Mouse (Mus musculus) limb, embryonic 12.5 days (tissue): ENCODE data around the gene Pnldc1. TPM values are rescaled to one million over a fixed set of nuclear protein-coding genes. Genes with fewer than 3 reads are reported as not detected.
"Not testable (repeated sequence)": the region's sequence is repeated elsewhere in the genome, so short reads cannot be mapped to it uniquely, and the experiment has no call there.

Experiments
- ATAC-seq: fragments of 200-750 bp; cut with Nextera tagmentation; 2 replicates; pipeline ENCODE4 v1.8.0; 2017; ENCODE audit warnings: low read depth, moderate TSS enrichment; ENCODE audit not compliant: insufficient number of reproducible peaks, insufficient read depth, low FRiP score, low TSS enrichment
- H3K27ac ChIP-seq: fragments of 300-500 bp; sonication (generic); 2 replicates; pipeline ENCODE4 v1.5.1; 2016; ENCODE audit warnings: mild to moderate bottlenecking, moderate library complexity
- H3K27me3 ChIP-seq: fragments of 300-500 bp; sonication (generic); 2 replicates; pipeline ENCODE4 v1.6.1; 2016; ENCODE audit warnings: mild to moderate bottlenecking, moderate library complexity
- H3K36me3 ChIP-seq: fragments of 300-500 bp; sonication (generic); 2 replicates; pipeline ENCODE4 v1.6.1; 2016; ENCODE audit warnings: mild to moderate bottlenecking, moderate library complexity
- H3K4me1 ChIP-seq: fragments of 300-500 bp; sonication (generic); replicated peaks from 2 replicates; pipeline ENCODE4 v1.6.1; 2016
- H3K4me2 ChIP-seq: fragments of 300-500 bp; sonication (generic); 2 replicates; pipeline ENCODE4 v1.6.1; 2016; ENCODE audit warnings: mild to moderate bottlenecking, moderate library complexity
- H3K4me3 ChIP-seq: fragments of 300-500 bp; sonication (generic); replicated peaks from 2 replicates; pipeline ENCODE4 v1.5.1; 2016; ENCODE audit warnings: mild to moderate bottlenecking
- H3K9ac ChIP-seq: fragments of 300-500 bp; sonication (generic); replicated peaks from 2 replicates; pipeline ENCODE4 v1.6.1; 2016; ENCODE audit warnings: mild to moderate bottlenecking, moderate library complexity
- H3K9me3 ChIP-seq: fragments of 300-500 bp; sonication (generic); 2 replicates; pipeline ENCODE4 v1.6.1; 2016; ENCODE audit warnings: mild to moderate bottlenecking, moderate library complexity
- WGBS: fragments of 180-500 bp; shearing (Covaris S2); methylation state at CpG from one replicate; pipeline ENCODE4 v1.1.7; 2016; 5-methylcytosine and 5-hydroxymethylcytosine counted together
- polyA plus RNA-seq: library from polyadenylated mRNA; unstranded; fragments of >200 nt; fragmentation: Nextera tagmentation; extraction: Ambion mirVana; gene quantifications from 2 replicates; pipeline ENCODE4 v1.2.1, GENCODE M21; 2016

Pnldc1 gene
- polyA plus RNA-seq, 1 experiment from 2014 or later: 2.9 TPM

DNA sequence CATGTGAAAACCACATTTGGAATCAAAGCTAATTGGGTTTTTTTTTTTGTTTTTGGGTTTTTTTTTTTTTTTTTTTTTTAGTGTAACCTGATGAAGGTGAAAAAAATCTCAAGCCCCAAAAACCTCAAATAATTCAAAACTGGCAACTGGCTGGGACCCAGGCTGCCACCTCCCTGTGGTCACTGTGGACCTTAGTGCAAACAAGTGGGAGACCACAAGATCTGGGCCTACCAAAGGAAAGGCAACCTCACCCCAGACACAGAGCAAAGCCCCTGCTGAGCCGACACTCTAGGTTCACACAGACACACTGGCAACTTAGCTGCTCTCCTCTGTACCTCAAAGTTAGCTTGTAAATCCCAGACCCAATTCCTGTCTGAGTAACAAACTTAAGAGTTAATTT is 5.7 kb downstream of the Pnldc1 start:
- Histone ChIP-seq H3K9me3 (no peaks in the 10 kb centered on the region), H3K27ac (peak overlapping the region; percentile 73), H3K4me2 (no peak overlapping the region), H3K4me3 (no peak overlapping the region), H3K27me3 (no peaks in the 10 kb centered on the region), H3K9ac (no peak overlapping the region), H3K36me3 (peaks cover 44% of the 10 kb centered on the region; the same call in 1 of the 2 replicates), H3K4me1 (peaks cover 9% of the 10 kb centered on the region)
- WGBS: 58% methylated on average over 1 of the region's 1 CpGs
- no peak for ATAC-seq

- peak overlapping the region; percentile 81 for H3K27ac ChIP-seq
- H3K4me2 ChIP-seq: no peak overlapping the region
- no peak overlapping the region for H3K4me3 ChIP-seq
- peak; percentile 47; the same call in 1 of the 2 replicates for ATAC-seq
- WGBS: 44% methylated on average over 11 of the region's 12 CpGs
- H3K9me3 ChIP-seq: no peaks in the 10 kb centered on the region
- no peak overlapping the region for H3K9ac ChIP-seq
- H3K4me1 ChIP-seq: peaks cover 9% of the 10 kb centered on the region
- H3K27me3 ChIP-seq: no peaks in the 10 kb centered on the region
- peaks cover 47% of the 10 kb centered on the region; the same call in 1 of the 2 replicates for H3K36me3 ChIP-seq
These were observed 6.4 kb downstream of the Pnldc1 start for GRCm38 (mm10) chr17:12903372-12904333.

GRCm38 (mm10) chr17:12902291-12902690 is 7.7 kb downstream of the Pnldc1 start:
- Histone ChIP-seq H3K4me1 (peaks cover 9% of the 10 kb centered on the region), H3K4me2 (no peak overlapping the region), H3K4me3 (no peak overlapping the region), H3K36me3 (peaks cover 47% of the 10 kb centered on the region; the same call in 1 of the 2 replicates), H3K9me3 (no peaks in the 10 kb centered on the region), H3K27ac (no peak overlapping the region), H3K9ac (no peak overlapping the region), H3K27me3 (no peaks in the 10 kb centered on the region)
- no peak for ATAC-seq
- 97% methylated on average over 6 of the region's 6 CpGs for WGBS

GRCm38 (mm10) chr17:12898607-12899006 is 11.4 kb downstream of the Pnldc1 start:
- ATAC-seq, H3K27ac ChIP-seq, H3K27me3 ChIP-seq, H3K9ac ChIP-seq, H3K4me3 ChIP-seq, H3K4me2 ChIP-seq, H3K4me1 ChIP-seq, H3K9me3 ChIP-seq: not testable (repeated sequence)
- 38% methylated on average over 2 of the region's 2 CpGs for WGBS
- peaks cover 41% of the 10 kb centered on the region; the same call in 1 of the 2 replicates for H3K36me3 ChIP-seq

GRCm38 (mm10) chr17:12897674-12898073 is 12.4 kb downstream of the Pnldc1 start:
- Histone ChIP-seq H3K27ac (no peak overlapping the region), H3K4me2 (no peak overlapping the region), H3K4me1 (no peaks in the 10 kb centered on the region), H3K9me3 (no peaks in the 10 kb centered on the region), H3K9ac (no peak overlapping the region), H3K4me3 (no peak overlapping the region), H3K36me3 (peaks cover 36% of the 10 kb centered on the region; the same call in 1 of the 2 replicates), H3K27me3 (no peaks in the 10 kb centered on the region)
- 86% methylated on average over 5 of the region's 5 CpGs for WGBS
- ATAC-seq: no peak

DNA sequence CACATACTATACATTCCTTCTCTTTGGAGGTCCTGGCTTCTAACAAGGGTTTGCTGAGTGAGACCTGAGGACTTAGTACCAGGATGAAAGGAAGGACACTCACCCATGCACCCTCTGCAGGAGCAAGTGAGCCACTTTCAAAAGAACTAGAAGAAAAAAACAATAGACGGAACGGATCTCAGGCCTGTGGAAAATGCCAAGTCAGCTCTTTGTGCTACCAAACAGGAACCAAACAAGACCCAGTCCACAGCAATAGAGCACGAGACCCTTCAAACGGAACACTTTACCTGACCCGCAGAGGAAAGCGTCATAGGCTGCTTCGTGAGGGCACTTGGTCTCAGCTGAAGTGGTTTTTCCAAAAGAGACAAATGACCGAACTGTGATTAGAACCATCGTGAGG is 18.0 kb downstream of the Pnldc1 start:
- H3K9ac ChIP-seq: no peak overlapping the region
- no peaks in the 10 kb centered on the region for H3K9me3 ChIP-seq
- H3K4me2 ChIP-seq: no peak overlapping the region
- H3K4me1 ChIP-seq: no peaks in the 10 kb centered on the region
- 94% methylated on average over 9 of the region's 9 CpGs for WGBS
- no peak overlapping the region for H3K27ac ChIP-seq
- no peak overlapping the region for H3K4me3 ChIP-seq
- H3K27me3 ChIP-seq: no peaks in the 10 kb centered on the region
- peaks cover 32% of the 10 kb centered on the region; the same call in 1 of the 2 replicates for H3K36me3 ChIP-seq
- no peak for ATAC-seq

DNA sequence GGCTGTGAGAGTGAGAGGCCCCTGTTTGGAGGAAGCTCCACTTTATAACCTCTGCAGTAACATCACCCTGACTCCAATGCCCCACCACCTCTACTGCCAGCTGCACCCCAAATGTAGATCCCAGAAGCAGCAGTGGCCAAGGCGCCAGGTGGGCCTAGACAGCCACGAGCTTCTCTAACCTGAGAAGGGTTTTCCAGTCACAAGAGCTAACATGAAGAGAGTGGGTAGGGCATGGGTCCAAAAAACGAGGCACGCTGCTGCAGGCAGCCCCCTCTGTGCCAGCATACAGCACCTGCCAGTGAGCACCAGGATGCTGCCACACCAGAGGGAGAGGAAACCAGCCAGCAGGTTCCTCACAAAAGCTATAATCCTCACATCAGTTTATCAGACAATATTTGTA is 19.0 kb downstream of the Pnldc1 start:
- Histone ChIP-seq H3K4me2 (no peak overlapping the region), H3K27ac (no peak overlapping the region), H3K27me3 (no peaks in the 10 kb centered on the region), H3K4me1 (no peaks in the 10 kb centered on the region), H3K9me3 (no peaks in the 10 kb centered on the region), H3K36me3 (peaks cover 32% of the 10 kb centered on the region; the same call in 1 of the 2 replicates), H3K4me3 (no peak overlapping the region), H3K9ac (no peak overlapping the region)
- WGBS: 89% methylated on average over 4 of the region's 4 CpGs
- ATAC-seq: no peak

DNA sequence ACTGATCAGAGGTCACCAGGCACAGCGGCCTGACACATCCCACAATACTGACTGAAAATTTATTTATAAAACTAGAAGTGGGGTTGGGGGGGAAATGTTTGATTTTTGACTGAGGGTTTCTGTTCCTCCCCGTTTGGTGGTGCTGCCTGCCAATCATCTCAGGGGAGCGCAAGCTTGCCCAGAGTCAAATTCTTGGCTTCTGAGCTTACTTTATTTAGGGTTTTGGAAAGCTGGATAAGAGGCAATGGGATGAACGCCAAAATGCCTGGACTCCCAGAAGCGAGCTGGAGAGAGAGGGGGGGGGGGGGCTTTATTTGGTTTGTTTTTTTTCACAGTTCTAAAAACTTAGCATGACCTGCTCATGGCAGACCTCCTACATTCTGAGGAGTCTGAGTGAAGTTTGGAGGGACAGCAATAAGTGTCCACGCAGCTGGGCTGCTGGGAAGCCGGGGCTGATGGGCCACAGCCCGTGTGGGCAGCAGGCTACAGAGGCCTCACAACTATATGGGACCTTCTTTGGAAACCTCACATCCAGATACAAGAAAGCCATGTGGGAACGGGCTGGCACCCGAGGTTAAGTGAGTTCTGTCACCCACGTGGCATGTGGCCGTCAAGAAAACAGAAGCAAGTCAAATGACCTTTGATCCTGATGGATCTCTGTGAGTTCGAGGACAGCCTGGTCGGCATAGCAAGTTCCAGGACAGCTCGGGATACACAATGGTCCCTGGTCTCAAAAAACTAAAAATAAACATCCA is 22.8 kb downstream of the Pnldc1 start:
- Histone ChIP-seq H3K27ac (no peak overlapping the region), H3K9ac (no peak overlapping the region), H3K36me3 (peaks cover 20% of the 10 kb centered on the region; the same call in 1 of the 2 replicates), H3K9me3 (no peaks in the 10 kb centered on the region), H3K27me3 (no peaks in the 10 kb centered on the region), H3K4me2 (no peak overlapping the region), H3K4me1 (no peaks in the 10 kb centered on the region), H3K4me3 (no peak overlapping the region)
- no peak for ATAC-seq
- WGBS: 73% methylated on average over 15 of the region's 15 CpGs

DNA sequence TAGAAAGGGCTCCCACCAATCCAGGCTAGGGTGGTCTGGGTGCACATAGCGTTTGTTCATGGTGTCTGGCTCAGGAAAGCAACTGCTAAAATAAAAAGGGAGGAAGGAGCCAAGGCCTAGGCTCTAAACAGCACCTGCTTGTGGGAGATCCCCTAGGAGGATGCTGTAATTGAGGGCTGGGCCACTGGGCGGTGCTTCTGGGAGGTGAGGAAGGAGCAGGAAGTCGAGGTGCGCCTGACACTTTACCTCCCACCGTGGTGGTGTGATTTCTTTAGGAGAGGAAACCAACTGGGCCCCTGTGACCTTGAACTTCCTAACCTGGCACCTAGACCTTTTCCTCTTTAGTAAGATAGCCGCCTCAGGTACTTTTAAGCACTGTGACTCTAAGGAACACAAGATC is 23.4 kb downstream of the Pnldc1 start:
- no peak overlapping the region for H3K27ac ChIP-seq
- no peak overlapping the region for H3K9ac ChIP-seq
- 26% methylated on average over 6 of the region's 6 CpGs for WGBS
- no peaks in the 10 kb centered on the region for H3K9me3 ChIP-seq
- ATAC-seq: no peak
- no peak overlapping the region for H3K4me3 ChIP-seq
- H3K27me3 ChIP-seq: no peaks in the 10 kb centered on the region
- no peak overlapping the region for H3K4me2 ChIP-seq
- H3K36me3 ChIP-seq: peaks cover 18% of the 10 kb centered on the region; the same call in 1 of the 2 replicates
- H3K4me1 ChIP-seq: no peaks in the 10 kb centered on the region

DNA sequence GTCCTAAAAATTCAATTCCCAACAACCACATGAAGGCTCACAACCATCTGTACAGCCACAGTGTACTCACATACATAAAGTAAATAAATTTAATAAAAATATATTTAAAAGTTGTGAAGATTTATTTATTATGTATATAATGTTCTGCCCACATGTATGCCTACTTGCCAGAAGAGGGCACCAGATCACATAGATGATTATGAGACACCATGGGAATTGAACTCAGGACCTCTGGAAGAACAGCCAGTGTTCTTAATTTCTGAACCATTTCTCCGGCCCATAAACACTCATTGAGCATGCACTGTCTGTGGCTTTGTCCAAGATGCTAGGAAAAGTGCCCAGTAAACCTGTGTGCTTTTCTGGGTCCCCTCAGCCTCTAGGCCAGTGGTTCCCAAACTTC is 28.8 kb downstream of the Pnldc1 start:
- no peak for ATAC-seq
- H3K27ac ChIP-seq: no peak overlapping the region

GRCm38 (mm10) chr17:12880178-12880577 is 29.9 kb downstream of the Pnldc1 start:
- Histone ChIP-seq H3K36me3 (no peaks in the 10 kb centered on the region), H3K9ac (no peak overlapping the region), H3K4me1 (0 out of 2 replicates have a peak, but pooled peaks cover 3% of the 10 kb centered on the region), H3K27me3 (no peaks in the 10 kb centered on the region), H3K4me2 (peak overlapping the region; percentile 45), H3K27ac (no peak overlapping the region), H3K4me3 (peak overlapping the region; percentile 15), H3K9me3 (no peaks in the 10 kb centered on the region)
- peak; percentile 47 for ATAC-seq
- 3% methylated on average over 14 of the region's 14 CpGs for WGBS

More for the DNA sequence above, 28.8 kb downstream of the Pnldc1 start:
- no peaks in the 10 kb centered on the region for H3K36me3 ChIP-seq
- H3K4me1 ChIP-seq: 0 out of 2 replicates have a peak, but pooled peaks cover 3% of the 10 kb centered on the region
- no peaks in the 10 kb centered on the region for H3K27me3 ChIP-seq
- no peaks in the 10 kb centered on the region for H3K9me3 ChIP-seq
- no peak overlapping the region for H3K4me2 ChIP-seq
- 86% methylated on average over 1 of the region's 1 CpGs for WGBS
- no peak overlapping the region for H3K4me3 ChIP-seq
- H3K9ac ChIP-seq: no peak overlapping the region
